Mouse (Mus musculus): ENCODE measurements around the gene Minos1. TPM values are rescaled to one million over a fixed set of nuclear protein-coding genes. Genes with fewer than 3 reads are reported as not detected.

The Minos1 gene
- total RNA-seq (2014; rRNA removed) (17.1 and 19.1 TPM in 2 replicates), polyA plus RNA-seq (2015; fragmentation: Nextera tagmentation; extraction: Ambion mirVana) (462 and 467 TPM in 2 replicates)

DNA sequence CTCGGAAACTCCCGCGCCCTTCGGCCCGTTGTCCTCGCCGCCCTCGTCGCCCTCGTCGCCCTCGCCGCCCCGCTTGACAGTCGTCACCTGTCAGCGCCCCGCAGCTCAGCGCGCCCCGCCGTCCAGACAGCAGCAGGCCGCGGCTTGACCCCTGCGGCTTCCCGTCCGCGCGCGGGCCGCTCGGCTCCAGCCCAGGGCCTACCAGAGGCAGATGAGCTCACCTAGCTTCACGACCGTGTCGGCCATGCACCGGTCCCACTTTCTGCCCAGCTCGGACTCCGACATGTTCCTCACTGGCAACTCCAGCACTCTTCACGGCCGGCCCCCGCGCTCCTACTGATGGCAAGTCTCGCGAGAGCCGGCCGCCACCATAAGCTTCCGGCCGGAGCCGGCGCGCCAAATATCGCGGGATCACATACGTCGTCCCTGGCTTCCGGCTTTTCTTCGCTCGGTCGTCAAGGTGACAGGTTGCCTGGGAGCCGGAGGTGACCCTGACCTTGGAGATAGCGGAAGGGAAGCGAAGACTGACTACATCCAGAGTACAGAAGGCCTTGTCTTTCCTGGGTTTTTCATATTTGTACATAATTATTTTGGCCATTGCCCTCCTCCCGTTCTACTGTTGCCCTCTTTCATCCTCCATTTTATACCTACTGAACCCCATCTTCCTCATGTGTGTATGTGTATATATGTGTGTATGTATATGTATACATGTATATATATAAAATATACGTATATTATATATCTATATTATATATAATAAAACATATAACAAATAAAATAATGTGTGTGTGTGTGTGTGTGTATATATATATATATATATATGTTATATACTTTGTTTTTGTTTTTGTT, at the start of gene Minos1:
Gene Minos1, minus strand, starts transcription at position 413 of the 849 bp plus-strand sequence.
- DNase-seq (ENCODE audit: low spot score) (peak; percentile 99), ATAC-seq (peak; percentile 99)
- no peak for TF ChIP-seq CTCF (IDR thresholded peaks at IDR 0.05; ENCODE audit: low read depth)
- no peaks in the 10 kb centered on the region for H3K27me3 ChIP-seq (ENCODE audit: insufficient read depth, low read length)
- WGBS, result under 1% methylated on average over 63 of the region's 63 CpGs
- H3K27ac ChIP-seq, result peak within 1 kb of the TSS; percentile 95
- no peaks in the 10 kb centered on the region for H3K9me3 ChIP-seq (ENCODE audit: low read length)
- H3K4me3 ChIP-seq (ENCODE audit: low read length), result peak within 1 kb of the TSS; percentile 100
- peak within 1 kb of the TSS; percentile 96 for H3K9ac ChIP-seq (replicated peaks; ENCODE audit: low read length)
- H3K36me3 ChIP-seq (ENCODE audit: insufficient read depth, low read length), result no peaks in the 10 kb centered on the region
- H3K4me1 ChIP-seq (ENCODE audit: insufficient read depth, low read length), result peaks cover 5% of the 10 kb centered on the region
- peak within 1 kb of the TSS; percentile 79 for H3K4me2 ChIP-seq (ENCODE audit: low read depth, low read length)

DNA sequence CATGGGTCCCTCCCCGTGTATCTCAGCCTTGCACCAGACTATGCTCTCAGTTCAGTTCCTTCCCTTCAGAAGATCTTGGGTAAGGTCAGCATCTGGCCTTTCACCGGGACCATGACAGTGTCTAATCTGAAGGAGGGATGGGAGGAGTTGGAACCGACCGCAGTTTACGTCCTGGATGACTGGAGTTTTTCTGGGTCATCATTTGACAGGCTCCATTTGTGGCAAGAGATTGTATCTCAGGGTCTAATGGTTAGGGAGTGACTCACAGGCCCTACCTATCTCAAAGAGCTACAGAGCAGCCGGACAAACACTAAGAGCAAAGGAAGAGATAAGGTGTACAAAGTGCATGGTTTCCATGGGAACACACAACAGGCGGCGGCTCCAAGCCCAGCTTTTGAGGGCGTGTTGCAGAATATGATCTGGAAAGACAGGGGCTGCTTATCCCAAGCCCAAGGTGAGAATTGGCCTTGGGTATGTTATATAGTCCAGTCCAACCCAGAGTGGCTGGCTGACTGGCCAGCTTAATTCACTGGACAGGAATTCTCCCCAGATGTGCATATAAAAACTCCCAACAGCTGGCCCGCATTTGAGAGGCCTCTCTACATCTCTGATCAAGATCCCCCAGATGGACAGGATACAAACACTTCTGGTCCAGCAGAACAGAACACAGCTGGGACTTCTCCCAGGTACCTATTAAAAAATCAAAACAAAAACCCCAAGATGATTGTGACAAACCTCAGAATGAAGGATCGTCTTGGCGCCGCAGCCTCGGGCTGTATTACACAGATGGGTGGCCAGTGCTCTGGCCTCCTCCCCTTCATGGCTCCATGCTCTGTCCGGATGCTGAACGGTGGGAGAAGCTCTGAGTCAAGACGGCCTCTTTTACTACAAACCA, 49.1 kb upstream of the Minos1 start:
- Histone ChIP-seq H3K4me3 (ENCODE audit: low read length) (no peak overlapping the region), H3K36me3 (ENCODE audit: insufficient read depth, low read length) (no peaks in the 10 kb centered on the region), H3K27me3 (ENCODE audit: insufficient read depth, low read length) (no peaks in the 10 kb centered on the region), H3K4me1 (ENCODE audit: insufficient read depth, low read length) (no peaks in the 10 kb centered on the region), H3K9me3 (ENCODE audit: low read length) (no peaks in the 10 kb centered on the region), H3K27ac (no peak overlapping the region), H3K9ac (replicated peaks; ENCODE audit: low read length) (no peak overlapping the region), H3K4me2 (ENCODE audit: low read depth, low read length) (no peak overlapping the region)
- DNase-seq (ENCODE audit: low spot score) (no peak), ATAC-seq (no peak)
- WGBS, result 88% methylated on average over 17 of the region's 17 CpGs
- no peak for TF ChIP-seq CTCF (IDR thresholded peaks at IDR 0.05; ENCODE audit: low read depth)

DNA sequence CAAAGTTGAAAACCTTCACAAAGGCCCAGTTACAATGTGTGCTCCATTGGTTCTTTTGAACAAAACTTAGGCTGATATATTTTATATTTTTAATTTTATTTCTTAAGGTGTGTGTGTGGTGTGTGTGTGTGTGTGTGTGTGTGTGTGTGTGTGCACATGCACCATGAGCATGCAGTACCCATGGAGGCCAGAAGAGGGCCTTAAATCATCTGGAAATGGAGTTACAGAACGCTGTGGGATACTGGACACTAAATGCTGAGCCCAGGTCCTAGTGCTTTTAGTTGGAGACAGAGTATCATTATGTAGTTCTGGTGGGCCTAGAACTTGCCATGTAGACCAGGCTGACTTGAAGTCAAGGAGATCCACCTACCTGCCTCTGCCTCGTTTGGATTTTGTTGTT, 48.3 kb upstream of the Minos1 start:
- Histone ChIP-seq H3K4me3 (ENCODE audit: low read length) (no peak overlapping the region), H3K36me3 (ENCODE audit: insufficient read depth, low read length) (no peaks in the 10 kb centered on the region), H3K27me3 (ENCODE audit: insufficient read depth, low read length) (no peaks in the 10 kb centered on the region), H3K9me3 (ENCODE audit: low read length) (no peaks in the 10 kb centered on the region), H3K4me1 (ENCODE audit: insufficient read depth, low read length) (no peaks in the 10 kb centered on the region), H3K4me2 (ENCODE audit: low read depth, low read length) (no peak overlapping the region), H3K27ac (no peak overlapping the region), H3K9ac (replicated peaks; ENCODE audit: low read length) (no peak overlapping the region)
- ATAC-seq, result no peak
- 74% methylated on average over 2 of the region's 2 CpGs for WGBS
- TF ChIP-seq CTCF (IDR thresholded peaks at IDR 0.05; ENCODE audit: low read depth), result peak; percentile 18; the same call in 1 of the 2 replicates
- DNase-seq (ENCODE audit: low spot score), result no peak

DNA sequence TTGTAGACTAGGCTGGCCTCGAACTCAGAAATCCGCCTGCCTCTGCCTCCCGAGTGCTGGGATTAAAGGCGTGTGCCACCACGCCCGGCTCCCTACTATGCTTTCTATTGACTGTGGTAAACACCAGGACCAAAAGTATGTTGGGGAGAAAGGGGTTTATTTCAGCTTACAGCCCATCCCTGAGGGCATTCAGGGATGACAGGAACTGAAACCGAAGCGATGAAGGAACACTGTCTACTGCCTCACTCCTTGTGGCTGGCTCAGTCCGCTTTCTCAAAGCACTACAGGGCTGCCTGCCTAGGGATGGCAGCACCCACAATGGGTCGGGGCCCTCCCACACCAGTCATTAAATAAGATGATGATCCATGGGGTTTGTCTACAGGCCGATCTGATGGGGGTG, 47.5 kb upstream of the Minos1 start:
- ATAC-seq, result no peak
- H3K27ac ChIP-seq, result no peak overlapping the region
- 96% methylated on average over 11 of the region's 11 CpGs for WGBS
- H3K9me3 ChIP-seq (ENCODE audit: low read length), result no peaks in the 10 kb centered on the region
- no peaks in the 10 kb centered on the region for H3K27me3 ChIP-seq (ENCODE audit: insufficient read depth, low read length)
- no peak overlapping the region for H3K9ac ChIP-seq (replicated peaks; ENCODE audit: low read length)
- H3K36me3 ChIP-seq (ENCODE audit: insufficient read depth, low read length), result no peaks in the 10 kb centered on the region
- H3K4me2 ChIP-seq (ENCODE audit: low read depth, low read length), result no peak overlapping the region
- DNase-seq (ENCODE audit: low spot score), result no peak
- H3K4me3 ChIP-seq (ENCODE audit: low read length), result no peak overlapping the region
- TF ChIP-seq CTCF (IDR thresholded peaks at IDR 0.05; ENCODE audit: low read depth), result no peak
- H3K4me1 ChIP-seq (ENCODE audit: insufficient read depth, low read length), result no peaks in the 10 kb centered on the region

DNA sequence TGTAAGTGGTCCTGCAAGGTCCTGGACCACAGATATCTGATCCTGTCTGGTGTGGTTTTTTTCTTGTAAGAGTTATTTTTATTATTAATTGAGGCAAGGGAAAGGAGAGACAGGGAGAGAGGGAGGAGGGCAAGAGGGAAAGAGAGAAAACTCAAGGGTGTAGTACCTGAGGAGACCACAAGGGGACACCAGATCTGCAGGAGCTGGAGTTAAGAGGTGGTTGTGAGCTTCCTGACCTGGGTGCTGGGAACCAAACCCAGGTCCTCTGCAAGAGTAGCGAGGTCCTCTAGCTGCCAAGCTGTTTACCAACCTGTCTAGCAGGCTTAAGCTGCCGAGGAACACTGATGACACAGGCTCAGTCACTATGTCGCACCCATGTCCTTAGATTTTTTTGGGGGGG, 47.0 kb upstream of the Minos1 start:
- Histone ChIP-seq H3K4me2 (ENCODE audit: low read depth, low read length) (no peak overlapping the region), H3K27ac (no peak overlapping the region), H3K36me3 (ENCODE audit: insufficient read depth, low read length) (no peaks in the 10 kb centered on the region), H3K4me1 (ENCODE audit: insufficient read depth, low read length) (no peaks in the 10 kb centered on the region), H3K9ac (replicated peaks; ENCODE audit: low read length) (no peak overlapping the region), H3K4me3 (ENCODE audit: low read length) (no peak overlapping the region), H3K9me3 (ENCODE audit: low read length) (no peaks in the 10 kb centered on the region), H3K27me3 (ENCODE audit: insufficient read depth, low read length) (no peaks in the 10 kb centered on the region)
- TF ChIP-seq CTCF (IDR thresholded peaks at IDR 0.05; ENCODE audit: low read depth), result peak; percentile 56
- no peak for DNase-seq (ENCODE audit: low spot score)
- 91% methylated on average over 3 of the region's 3 CpGs for WGBS
- ATAC-seq, result no peak

DNA sequence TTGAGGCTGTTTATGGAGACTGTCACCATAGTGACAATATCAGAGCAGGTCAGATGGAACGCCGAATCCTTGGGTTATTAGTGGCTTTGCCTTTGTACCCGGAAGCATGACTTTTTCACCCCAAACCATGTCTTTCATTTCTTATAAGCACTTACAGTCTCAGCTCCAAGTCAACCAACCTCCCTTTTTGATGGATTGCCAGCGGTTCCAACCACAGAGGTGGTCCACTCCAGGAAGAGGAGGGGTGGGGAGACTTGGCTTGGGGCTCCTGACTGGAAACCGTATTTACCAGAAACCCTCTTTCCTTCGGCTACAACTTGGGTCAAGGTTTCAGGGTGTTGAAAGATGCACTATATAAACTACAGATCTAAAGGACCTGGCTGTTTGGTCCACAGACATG, 45.1 kb upstream of the Minos1 start:
- ATAC-seq (no peak), DNase-seq (ENCODE audit: low spot score) (no peak)
- H3K9ac ChIP-seq (replicated peaks; ENCODE audit: low read length), result no peak overlapping the region
- H3K4me1 ChIP-seq (ENCODE audit: insufficient read depth, low read length), result no peaks in the 10 kb centered on the region
- no peaks in the 10 kb centered on the region for H3K36me3 ChIP-seq (ENCODE audit: insufficient read depth, low read length)
- 66% methylated on average over 6 of the region's 6 CpGs for WGBS
- 0 out of 2 replicates have a peak overlapping the region, but pooled peaks have one; percentile 2 for H3K27ac ChIP-seq
- no peaks in the 10 kb centered on the region for H3K27me3 ChIP-seq (ENCODE audit: insufficient read depth, low read length)
- H3K4me2 ChIP-seq (ENCODE audit: low read depth, low read length), result no peak overlapping the region
- no peak for TF ChIP-seq CTCF (IDR thresholded peaks at IDR 0.05; ENCODE audit: low read depth)
- no peaks in the 10 kb centered on the region for H3K9me3 ChIP-seq (ENCODE audit: low read length)
- H3K4me3 ChIP-seq (ENCODE audit: low read length), result no peak overlapping the region
